In the genomic region with DNA sequence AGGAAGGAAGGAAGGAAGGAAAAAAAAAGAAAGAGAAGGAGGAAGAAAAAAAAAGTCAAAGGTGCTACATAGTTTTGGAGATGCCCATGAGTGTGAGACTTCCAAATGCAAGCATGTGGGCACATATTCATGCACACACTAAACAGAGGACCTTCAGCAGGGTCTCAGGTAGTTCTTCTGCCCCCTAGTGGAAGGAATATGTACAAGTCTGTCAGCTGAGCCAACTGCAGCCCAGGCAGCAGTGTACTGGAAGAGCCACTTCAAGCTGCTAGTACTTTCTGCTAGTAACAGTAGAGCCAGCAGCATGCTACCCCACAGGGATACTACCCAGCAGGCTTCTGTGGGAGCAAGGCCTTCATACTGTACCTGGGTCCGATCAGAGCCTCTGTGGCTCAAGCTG, we compare ENCODE assay signal across 8 mouse cellular contexts. TPM values are rescaled to one million over a fixed set of nuclear protein-coding genes. Genes with fewer than 3 reads are reported as not detected.
DNase-seq lines count a peak whose midpoint lies in the region; ATAC-seq lines count a peak whose summit lies in the region.

No protein-coding gene starts in this region.

- H3K4me1 ChIP-seq in forebrain, embryonic 11.5 days (replicated peaks; ENCODE audit: control insufficient read depth, insufficient read depth, low read length) = no peaks in the 10 kb centered on the region
- H3K4me1 ChIP-seq in limb, embryonic 15.5 days = no peaks in the 10 kb centered on the region

- H3K9me3 ChIP-seq in forebrain, embryonic 11.5 days (ENCODE audit: control insufficient read depth, low read length) = no peaks in the 10 kb centered on the region
- H3K9me3 ChIP-seq in limb, embryonic 15.5 days = no peaks in the 10 kb centered on the region

- H3K9ac ChIP-seq in forebrain, embryonic 11.5 days (ENCODE audit: low read length) = no peak overlapping the region
- H3K9ac ChIP-seq in limb, embryonic 15.5 days = no peak overlapping the region

- peak; percentile 59 for DNase-seq in right cerebral cortex, adult 18-20 months
- DNase-seq in right cerebral cortex, postnatal 4 days = no peak
- peak; percentile 53 for DNase-seq in c-Kit-positive CD71-positive TER-119-positive erythroid progenitor cells, embryonic 14.5 days (ENCODE audit: low spot score)
- peak; percentile 66 for DNase-seq in forebrain, embryonic 11.5 days (ENCODE audit: low spot score)
- DNase-seq in kidney, adult 18-20 months = peak; percentile 14
- DNase-seq in naive thymus-derived CD4-positive, alpha-beta T cell, adult 2 months (ENCODE audit: low read depth) = peak; percentile 71
- no peak for DNase-seq in yolk sac, embryonic 10.5 days (ENCODE audit: low spot score)

- 0 out of 2 replicates have a peak, but pooled peaks have one; percentile 44 for ATAC-seq in forebrain, embryonic 11.5 days (replicated peaks; ENCODE audit: low FRiP score)
- ATAC-seq in limb, embryonic 15.5 days (ENCODE audit: insufficient number of reproducible peaks, low FRiP score, low TSS enrichment, low read depth) = 0 out of 2 replicates have a peak, but pooled peaks have one; percentile 23

- WGBS in forebrain, embryonic 11.5 days = 50% methylated on average over 1 of the region's 1 CpGs
- 61% methylated on average over 1 of the region's 1 CpGs for WGBS in limb, embryonic 15.5 days

- H3K27me3 ChIP-seq in forebrain, embryonic 11.5 days (ENCODE audit: control insufficient read depth, insufficient read depth, low read length) = no peaks in the 10 kb centered on the region
- H3K27me3 ChIP-seq in limb, embryonic 15.5 days = no peaks in the 10 kb centered on the region

- H3K4me2 ChIP-seq in forebrain, embryonic 11.5 days (ENCODE audit: low read depth, low read length, severe bottlenecking) = no peak overlapping the region
- H3K4me2 ChIP-seq in limb, embryonic 15.5 days = no peak overlapping the region

- no peak overlapping the region for H3K4me3 ChIP-seq in forebrain, embryonic 11.5 days (ENCODE audit: low read depth, low read length)
- no peak overlapping the region for H3K4me3 ChIP-seq in limb, embryonic 15.5 days

- H3K27ac ChIP-seq in forebrain, embryonic 11.5 days (ENCODE audit: low read depth, low read length) = no peak overlapping the region
- no peak overlapping the region for H3K27ac ChIP-seq in limb, embryonic 15.5 days

- H3K36me3 ChIP-seq in forebrain, embryonic 11.5 days (ENCODE audit: control insufficient read depth, insufficient read depth, low read length) = no peaks in the 10 kb centered on the region
- H3K36me3 ChIP-seq in limb, embryonic 15.5 days = peaks cover 24% of the 10 kb centered on the region

RNA-seq across cellular contexts. Expression of gene Qsox2, which starts 9.5 kb away (rescaled TPM):
- 20.6 and 22.9 TPM in 2 replicates for polyA plus RNA-seq in forebrain, embryonic 11.5 days (2014; fragmentation: Nextera tagmentation; extraction: Ambion mirVana)
- 18.2 and 20.7 TPM in 2 replicates for polyA plus RNA-seq in limb, embryonic 15.5 days (2015; fragmentation: Nextera tagmentation; extraction: Ambion mirVana)

RNA-seq across cellular contexts. Expression of gene Lhx3, which starts 19.7 kb away (rescaled TPM):
- polyA plus RNA-seq in forebrain, embryonic 11.5 days (2014; fragmentation: Nextera tagmentation; extraction: Ambion mirVana) = 0.16 TPM in 1 of 2 replicates, not detected in the other
- not detected in 2 replicates for polyA plus RNA-seq in limb, embryonic 15.5 days (2015; fragmentation: Nextera tagmentation; extraction: Ambion mirVana)

Comparison
In these comparisons a context has a peak if more than half of its experiments do, and no peak if none do; other contexts are left out.
1. DNase-seq: peak in right cerebral cortex, adult 18-20 months (single experiment), c-Kit-positive CD71-positive TER-119-positive erythroid progenitor cells, embryonic 14.5 days (single experiment), forebrain, embryonic 11.5 days (single experiment), kidney, adult 18-20 months (single experiment) and naive thymus-derived CD4-positive, alpha-beta T cell, adult 2 months (single experiment); none in right cerebral cortex, postnatal 4 days (single experiment) and yolk sac, embryonic 10.5 days (single experiment).